Mouse (Mus musculus): ENCODE measurements around the gene Fes.

DNA sequence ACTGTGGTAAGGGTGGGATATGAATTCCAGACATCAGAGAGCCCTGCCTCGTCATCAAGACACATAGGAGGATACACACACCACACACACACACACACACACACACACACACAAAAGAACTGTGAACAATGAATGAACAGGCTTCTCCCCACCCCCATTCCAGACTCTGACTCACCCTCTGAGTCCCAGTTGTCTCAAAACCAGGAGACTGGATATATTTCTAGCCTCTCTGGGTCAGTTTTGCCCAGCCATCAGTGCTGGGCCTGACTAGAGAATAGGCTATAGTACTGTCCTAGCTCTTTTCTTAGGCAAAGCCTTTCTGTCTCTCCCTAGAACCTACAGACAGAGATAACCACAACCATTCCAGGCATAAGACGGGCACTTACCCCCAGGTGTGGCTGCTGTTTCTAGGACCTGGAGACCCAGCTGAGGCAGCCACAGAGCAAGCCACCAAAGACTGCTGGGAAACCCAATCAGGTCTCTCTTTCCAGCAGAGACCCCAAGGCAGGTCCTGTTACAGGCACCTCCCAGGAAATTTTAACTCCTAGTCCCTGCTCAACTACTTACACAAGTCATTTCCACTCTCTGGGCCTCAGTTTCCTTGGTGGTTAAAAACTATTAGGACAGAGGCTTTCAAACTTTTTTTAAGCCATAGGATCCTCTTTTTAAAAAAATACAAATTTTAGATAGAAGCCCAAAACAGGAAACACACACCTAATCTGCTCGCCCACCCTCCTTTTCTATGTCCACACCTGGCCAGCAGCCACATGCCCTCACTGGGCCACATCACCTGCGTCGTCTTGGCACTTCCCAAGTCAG, 13.5 kb upstream of the Fes start:
- TF ChIP-seq POLR2A (IDR thresholded peaks at IDR 0.05; ENCODE audit: extremely low read depth, insufficient read depth, low read length) (no peak), CTCF (IDR thresholded peaks at IDR 0.05; ENCODE audit: low read depth, low read length) (no peak)

Measured in liver, adult 2 months (tissue).